Mouse (Mus musculus): ENCODE results near the gene Stoml1. TPM values are rescaled to one million over a fixed set of nuclear protein-coding genes. Genes with fewer than 3 reads are reported as not detected.

Gene Stoml1
- total and polyA plus RNA-seq, 3 experiments, result 6.4 to 8.7 TPM; not detected in 1

- Histone ChIP-seq H3K4me3 (ENCODE audit: control insufficient read depth in 1 of 2, insufficient read depth in 1 of 2, low read depth in 2 of 2, low read length in 2 of 2) (peak overlapping the region in 1 of 2 experiments; percentile 35; a peak in 1 of 4 replicates), H3K36me3 (ENCODE audit: control insufficient read depth in 1 of 2, insufficient read depth in 2 of 2, low read length in 2 of 2) (peaks cover 0 to 9% of the 10 kb centered on the region in 2 experiments; a peak in 2 of 4 replicates), H3K9me3 (replicated peaks; ENCODE audit: insufficient read depth, low read length) (no peaks in the 10 kb centered on the region), H3K79me2 (ENCODE audit: control insufficient read depth, insufficient read depth, low read length, poor library complexity) (no peaks in the 10 kb centered on the region), H3K9ac (ENCODE audit: control insufficient read depth, low read depth, low read length, poor library complexity, severe bottlenecking) (no peak overlapping the region), H3K27ac (ENCODE audit: control insufficient read depth, low read depth, low read length) (no peak overlapping the region), H3K4me1 (ENCODE audit: control insufficient read depth in 1 of 2, insufficient read depth in 2 of 2, low read length in 2 of 2) (peaks cover 4 to 14% of the 10 kb centered on the region in 2 experiments), H3K27me3 (ENCODE audit: control insufficient read depth in 1 of 2, insufficient read depth in 2 of 2, low read length in 2 of 2) (no peaks in the 10 kb centered on the region)
- TF ChIP-seq CHD2 (IDR thresholded peaks at IDR 0.05; ENCODE audit: low read length), result no peak
- no peak for TF ChIP-seq EP300 (IDR thresholded peaks at IDR 0.05; ENCODE audit: low read depth in 1 of 2, low read length in 2 of 2)
- TF ChIP-seq ETS1 (IDR thresholded peaks at IDR 0.05; ENCODE audit: low read depth, low read length), result no peak
- no peak for TF ChIP-seq GATA1 (IDR thresholded peaks at IDR 0.05; ENCODE audit: low read depth, low read length)
- TF ChIP-seq MYB (IDR thresholded peaks at IDR 0.05; ENCODE audit: low read depth, low read length), result no peak
- no peak for TF ChIP-seq ZMIZ1 (IDR thresholded peaks at IDR 0.05; ENCODE audit: low read depth, low read length)
- DNase-seq (ENCODE audit: low read depth, low spot score), result no peak
Observed at GRCm38 (mm10) chr9:58274626-58275025, 21.7 kb downstream of the Stoml1 start.

GRCm38 (mm10) chr9:58275115-58275774 lies 22.3 kb downstream of the Stoml1 start:
- Histone ChIP-seq H3K36me3 (ENCODE audit: control insufficient read depth in 1 of 2, insufficient read depth in 2 of 2, low read length in 2 of 2) (peaks cover 0 to 12% of the 10 kb centered on the region in 2 experiments; a peak in 2 of 4 replicates), H3K27ac (ENCODE audit: control insufficient read depth, low read depth, low read length) (peak overlapping the region; percentile 48), H3K4me3 (ENCODE audit: control insufficient read depth in 1 of 2, insufficient read depth in 1 of 2, low read depth in 2 of 2, low read length in 2 of 2) (peak overlapping the region; percentile 15 to 33), H3K4me1 (ENCODE audit: control insufficient read depth in 1 of 2, insufficient read depth in 2 of 2, low read length in 2 of 2) (peaks cover 6 to 18% of the 10 kb centered on the region in 2 experiments), H3K9ac (ENCODE audit: control insufficient read depth, low read depth, low read length, poor library complexity, severe bottlenecking) (peak overlapping the region; percentile 18), H3K9me3 (replicated peaks; ENCODE audit: insufficient read depth, low read length) (no peaks in the 10 kb centered on the region), H3K27me3 (ENCODE audit: control insufficient read depth in 1 of 2, insufficient read depth in 2 of 2, low read length in 2 of 2) (no peaks in the 10 kb centered on the region), H3K79me2 (ENCODE audit: control insufficient read depth, insufficient read depth, low read length, poor library complexity) (no peaks in the 10 kb centered on the region)
- peak; percentile 88 for DNase-seq (ENCODE audit: low read depth, low spot score)
- TF ChIP-seq JUND (IDR thresholded peaks at IDR 0.05; ENCODE audit: low read depth, low read length), result no peak
- no peak for TF ChIP-seq CHD2 (IDR thresholded peaks at IDR 0.05; ENCODE audit: low read length)
- peak; percentile 53 for TF ChIP-seq MXI1 (IDR thresholded peaks at IDR 0.05; ENCODE audit: low read depth, low read length)
- TF ChIP-seq SIN3A (IDR thresholded peaks at IDR 0.05; ENCODE audit: low read length), result peak; percentile 71
- no peak for TF ChIP-seq USF1 (IDR thresholded peaks at IDR 0.05; ENCODE audit: low read depth, low read length)
- TF ChIP-seq ZKSCAN1 (IDR thresholded peaks at IDR 0.05; ENCODE audit: low read depth, low read length), result no peak
- no peak for TF ChIP-seq UBTF (IDR thresholded peaks at IDR 0.05; ENCODE audit: borderline replicate concordance, insufficient read depth, low read depth, low read length)
- no peak for TF ChIP-seq CHD1 (IDR thresholded peaks at IDR 0.05; ENCODE audit: low read depth, low read length)
- no peak for TF ChIP-seq TAL1 (IDR thresholded peaks at IDR 0.05; ENCODE audit: low read length)
- no peak for TF ChIP-seq MYB (IDR thresholded peaks at IDR 0.05; ENCODE audit: low read depth, low read length)
- TF ChIP-seq RAD21 (IDR thresholded peaks at IDR 0.05; ENCODE audit: low read depth, low read length), result no peak
- no peak for TF ChIP-seq ELF1 (IDR thresholded peaks at IDR 0.05; ENCODE audit: low read depth, low read length)
- TF ChIP-seq ETS1 (IDR thresholded peaks at IDR 0.05; ENCODE audit: low read depth, low read length), result peak; percentile 51; the same call in 1 of the 2 replicates
- no peak for TF ChIP-seq BHLHE40 (IDR thresholded peaks at IDR 0.05; ENCODE audit: borderline replicate concordance, low read depth, low read length)
- TF ChIP-seq MAX (IDR thresholded peaks at IDR 0.05; ENCODE audit: low read length), result no peak; the same call in 1 of the 2 replicates
- no peak for TF ChIP-seq MEF2A (IDR thresholded peaks at IDR 0.05; ENCODE audit: extremely low read depth, insufficient replicate concordance, low read depth, low read length, poor library complexity, severe bottlenecking)
- no peak for TF ChIP-seq POLR2AphosphoS5 (IDR thresholded peaks at IDR 0.05; ENCODE audit: borderline replicate concordance, low read depth, low read length)
- TF ChIP-seq TBP (IDR thresholded peaks at IDR 0.05; ENCODE audit: low read depth, low read length), result no peak
- no peak for TF ChIP-seq ZC3H11A (IDR thresholded peaks at IDR 0.05; ENCODE audit: low read depth, low read length)
- 0 out of 2 replicates have a peak, but pooled peaks have one; percentile 10 for TF ChIP-seq NRF1 (IDR thresholded peaks at IDR 0.05; ENCODE audit: insufficient read depth, low read depth, low read length, poor library complexity, severe bottlenecking)
- TF ChIP-seq NELFE (IDR thresholded peaks at IDR 0.05; ENCODE audit: low read depth, low read length), result no peak
- TF ChIP-seq ZNF384 (IDR thresholded peaks at IDR 0.05; ENCODE audit: low read depth, low read length), result peak; percentile 76
- no peak for TF ChIP-seq MAFK (IDR thresholded peaks at IDR 0.05; ENCODE audit: borderline replicate concordance, low read depth, low read length)
- TF ChIP-seq RCOR1 (IDR thresholded peaks at IDR 0.05; ENCODE audit: low read depth, low read length), result no peak
- no peak for TF ChIP-seq SMC3 (IDR thresholded peaks at IDR 0.05; ENCODE audit: low read depth, low read length)
- TF ChIP-seq GATA1 (IDR thresholded peaks at IDR 0.05; ENCODE audit: low read depth, low read length), result no peak
- TF ChIP-seq KAT2A (conservative IDR thresholded peaks at IDR 0.05; ENCODE audit: low read depth, low read length), result no peak
- peak; percentile 30; the same call in 1 of the 2 replicates for TF ChIP-seq HCFC1 (IDR thresholded peaks at IDR 0.05; ENCODE audit: low read depth, low read length)

Data from MEL (cell line).